Mouse (Mus musculus) lung, embryonic 15.5 days (tissue): ENCODE measurements around the gene Las1l. TPM values are rescaled to one million over a fixed set of nuclear protein-coding genes. Genes with fewer than 3 reads are reported as not detected.

ENCODE experiments used
- ATAC-seq: fragments of 200-750 bp; cut with Nextera tagmentation; 2 replicates; pipeline ENCODE4 v1.8.0; 2017; ENCODE audit warnings: moderate number of reproducible peaks, borderline replicate concordance; ENCODE audit not compliant: low FRiP score, low TSS enrichment; ENCODE audit errors: extremely low read depth
- H3K27ac ChIP-seq: fragments of 300-500 bp; sonication (generic); 2 replicates; pipeline ENCODE4 v1.5.1; 2015; ENCODE audit warnings: moderate library complexity, mild to moderate bottlenecking, inconsistent platforms
- H3K27me3 ChIP-seq: fragments of 300-500 bp; sonication (generic); 2 replicates; pipeline ENCODE4 v1.6.1; 2015; ENCODE audit warnings: inconsistent platforms
- H3K36me3 ChIP-seq: fragments of 300-500 bp; sonication (generic); 2 replicates; pipeline ENCODE4 v1.6.1; 2015; ENCODE audit warnings: inconsistent platforms
- H3K4me1 ChIP-seq: fragments of 300-500 bp; sonication (generic); 2 replicates; pipeline ENCODE4 v1.6.1; 2015; ENCODE audit warnings: inconsistent platforms
- H3K4me2 ChIP-seq: fragments of 300-500 bp; sonication (generic); 2 replicates; pipeline ENCODE4 v1.6.1; 2015; ENCODE audit warnings: inconsistent platforms, mild to moderate bottlenecking, moderate library complexity
- H3K4me3 ChIP-seq: fragments of 300-500 bp; sonication (generic); 2 replicates; pipeline ENCODE4 v1.5.1; 2015; ENCODE audit warnings: mild to moderate bottlenecking, inconsistent platforms
- H3K9ac ChIP-seq: fragments of 300-500 bp; sonication (generic); 2 replicates; pipeline ENCODE4 v1.6.1; 2015; ENCODE audit warnings: inconsistent platforms
- H3K9me3 ChIP-seq: fragments of 300-500 bp; sonication (generic); 2 replicates; pipeline ENCODE4 v1.6.1; 2016; ENCODE audit warnings: inconsistent platforms
- WGBS: fragments of 180-500 bp; shearing (Covaris S2); methylation state at CpG from one replicate; pipeline ENCODE4 v1.1.7; 2015; 5-methylcytosine and 5-hydroxymethylcytosine counted together
- polyA plus RNA-seq: library from polyadenylated mRNA; unstranded; fragments of >200 nt; fragmentation: Nextera tagmentation; extraction: Ambion mirVana; gene quantifications from 2 replicates; pipeline ENCODE4 v1.2.1, GENCODE M21; 2015

Las1l gene
- polyA plus RNA-seq, 1 experiment from 2014 or later: 54.6 TPM

DNA sequence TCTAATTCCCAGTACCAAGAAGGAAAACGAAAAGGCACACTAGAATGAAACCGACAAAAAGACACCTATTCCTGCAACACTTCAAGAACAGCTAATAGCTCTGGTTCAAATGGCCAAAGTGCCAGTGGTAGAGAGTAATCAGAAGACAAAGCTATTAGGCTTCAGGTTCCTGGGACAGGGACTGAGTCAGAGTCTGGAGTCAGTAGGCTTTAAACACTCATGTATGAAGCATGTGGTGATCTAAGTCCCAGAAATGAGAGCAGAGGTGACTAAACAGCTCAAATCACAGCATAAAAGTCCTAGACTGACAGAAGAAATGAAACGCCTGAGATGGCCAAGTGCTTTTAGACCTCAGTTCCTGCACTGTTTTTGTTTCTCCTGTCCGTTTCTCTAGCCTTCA is 8.6 kb downstream of the Las1l start:
- Histone ChIP-seq H3K9me3 (no peaks in the 10 kb centered on the region), H3K27ac (no peak overlapping the region), H3K4me3 (no peak overlapping the region), H3K4me1 (no peaks in the 10 kb centered on the region), H3K9ac (no peak overlapping the region), H3K27me3 (no peaks in the 10 kb centered on the region), H3K4me2 (no peak overlapping the region), H3K36me3 (peaks cover 2% of the 10 kb centered on the region; the same call in 1 of the 2 replicates)
- 77% methylated on average over 4 of the region's 4 CpGs for WGBS
- ATAC-seq: no peak

DNA sequence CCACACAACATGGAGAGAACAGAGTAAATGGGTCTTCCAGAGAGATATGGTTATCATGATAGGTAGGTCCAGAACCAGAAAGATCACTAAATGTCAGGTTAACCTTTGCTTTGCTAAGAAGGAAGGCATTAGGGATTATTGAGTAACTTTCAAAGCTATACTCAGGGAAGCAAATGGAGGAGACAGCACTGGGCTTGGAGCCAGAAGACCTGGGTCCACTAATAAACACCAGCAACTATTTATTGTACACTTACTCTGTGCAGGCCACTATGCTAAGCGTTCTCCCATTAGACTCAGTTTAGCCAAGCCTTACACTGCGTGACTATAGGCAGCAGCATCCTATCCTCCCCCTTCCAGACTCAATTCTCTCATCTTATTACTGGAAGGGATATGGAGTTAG is 11.3 kb downstream of the Las1l start:
- Histone ChIP-seq H3K36me3 (peaks cover 6% of the 10 kb centered on the region; the same call in 1 of the 2 replicates), H3K4me3 (no peak overlapping the region), H3K4me2 (no peak overlapping the region), H3K9me3 (no peaks in the 10 kb centered on the region), H3K27ac (no peak overlapping the region), H3K27me3 (no peaks in the 10 kb centered on the region), H3K4me1 (no peaks in the 10 kb centered on the region), H3K9ac (no peak overlapping the region)
- ATAC-seq: no peak
- WGBS: 91% methylated on average over 2 of the region's 2 CpGs

DNA sequence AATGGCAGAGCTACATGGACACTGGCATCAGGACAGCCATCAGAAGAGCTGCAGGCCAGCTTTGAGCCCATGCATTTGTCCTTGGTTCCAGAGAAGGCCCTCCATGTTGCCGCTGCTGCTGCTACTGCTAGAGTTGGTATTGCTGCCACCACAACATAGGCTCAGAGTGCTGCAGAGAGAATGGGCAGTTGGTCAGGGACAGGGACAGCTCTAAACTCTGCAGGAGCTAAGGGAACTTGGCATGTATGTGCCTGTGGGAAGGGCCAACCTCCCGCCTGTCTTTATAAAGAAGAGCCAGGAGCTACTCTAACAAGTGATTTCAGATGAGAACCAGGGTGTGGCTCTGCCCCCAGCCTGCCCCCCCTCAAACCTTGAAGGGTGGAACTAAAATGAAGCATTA is 21.3 kb downstream of the Las1l start:
- Histone ChIP-seq H3K4me2 (no peak overlapping the region), H3K4me3 (no peak overlapping the region), H3K4me1 (no peaks in the 10 kb centered on the region), H3K36me3 (peaks cover 4% of the 10 kb centered on the region), H3K9ac (no peak overlapping the region), H3K27ac (no peak overlapping the region), H3K9me3 (no peaks in the 10 kb centered on the region), H3K27me3 (no peaks in the 10 kb centered on the region)
- WGBS: 89% methylated on average over 2 of the region's 2 CpGs
- ATAC-seq: no peak

DNA sequence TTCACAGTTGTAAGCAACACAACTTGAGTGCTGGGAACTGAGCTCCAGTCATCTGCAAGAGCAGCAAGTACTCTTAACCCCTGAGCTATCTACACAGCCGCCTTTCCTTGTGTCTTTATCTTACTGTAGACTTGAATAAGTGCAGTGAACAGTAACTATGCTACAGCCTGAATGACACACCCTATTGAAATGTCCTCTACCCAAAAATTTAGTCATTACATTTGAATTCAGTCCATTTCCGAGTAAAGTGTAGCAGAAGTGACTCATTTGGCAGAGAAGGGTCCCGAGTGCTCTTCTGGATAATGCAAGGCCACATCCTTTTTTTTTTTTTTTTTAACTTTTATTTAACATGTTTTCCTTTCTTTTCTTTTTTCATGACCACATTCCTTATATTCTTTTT is 54.0 kb downstream of the Las1l start:
- no peak overlapping the region for H3K4me3 ChIP-seq
- H3K4me1 ChIP-seq: no peaks in the 10 kb centered on the region
- no peak overlapping the region for H3K4me2 ChIP-seq
- WGBS: 77% methylated on average over 3 of the region's 3 CpGs
- no peak overlapping the region for H3K27ac ChIP-seq
- H3K9me3 ChIP-seq: no peaks in the 10 kb centered on the region
- H3K36me3 ChIP-seq: no peaks in the 10 kb centered on the region
- no peaks in the 10 kb centered on the region for H3K27me3 ChIP-seq
- no peak overlapping the region for H3K9ac ChIP-seq
- no peak for ATAC-seq

Other genes with a start within 250 kb of the Las1l start
- gene Zc3h12b, start 245.3 kb downstream of the Las1l start, polyA plus RNA-seq: 2.3 and 2.6 TPM in 2 replicates
- 182 and 194 TPM in 2 replicates for gene Msn, start 139.1 kb upstream of the Las1l start, polyA plus RNA-seq